Mouse (Mus musculus): ENCODE measurements around the gene Ftl1.

Gene Ftl1

GRCm38 (mm10) chr7:45451344-45451982 lies 8.2 kb downstream of the Ftl1 start:
- DNase-seq (ENCODE audit: low spot score): peak; percentile 91

GRCm38 (mm10) chr7:45449974-45450373 lies 9.7 kb downstream of the Ftl1 start:
- no peak for DNase-seq (ENCODE audit: low spot score)

DNA sequence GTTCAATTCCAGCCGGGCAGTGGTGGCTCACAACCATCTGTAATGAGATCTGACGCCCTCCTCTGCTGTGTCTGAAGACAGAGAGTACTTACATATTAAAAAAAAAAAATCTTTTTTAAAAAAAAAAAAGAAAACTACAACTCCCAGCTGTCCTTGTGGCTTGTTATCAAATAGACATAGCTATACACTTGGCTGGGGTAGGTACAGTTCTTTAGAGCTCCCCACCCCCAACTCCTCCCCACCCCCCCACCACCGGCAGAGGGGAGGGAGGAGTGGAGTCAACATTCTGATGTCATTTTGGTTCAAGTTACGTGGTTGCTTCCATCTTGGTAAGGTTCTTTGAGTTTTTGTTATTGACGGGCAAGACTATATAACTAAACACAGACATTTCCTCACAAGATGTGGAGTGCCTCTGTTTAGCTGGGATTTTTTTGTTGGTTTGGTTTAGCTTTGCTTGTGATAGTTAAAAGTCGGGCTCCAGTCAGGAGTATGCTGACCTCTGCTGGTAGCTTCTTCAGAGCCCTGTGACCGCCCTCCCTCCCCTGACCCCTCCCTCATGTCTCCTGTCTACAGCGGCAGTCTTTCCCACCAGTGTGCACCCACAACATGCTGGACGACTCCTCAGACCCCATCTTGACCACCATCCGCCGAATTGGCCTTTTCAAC lies 12.2 kb downstream of the Ftl1 start:
- DNase-seq (ENCODE audit: low spot score): no peak

DNA sequence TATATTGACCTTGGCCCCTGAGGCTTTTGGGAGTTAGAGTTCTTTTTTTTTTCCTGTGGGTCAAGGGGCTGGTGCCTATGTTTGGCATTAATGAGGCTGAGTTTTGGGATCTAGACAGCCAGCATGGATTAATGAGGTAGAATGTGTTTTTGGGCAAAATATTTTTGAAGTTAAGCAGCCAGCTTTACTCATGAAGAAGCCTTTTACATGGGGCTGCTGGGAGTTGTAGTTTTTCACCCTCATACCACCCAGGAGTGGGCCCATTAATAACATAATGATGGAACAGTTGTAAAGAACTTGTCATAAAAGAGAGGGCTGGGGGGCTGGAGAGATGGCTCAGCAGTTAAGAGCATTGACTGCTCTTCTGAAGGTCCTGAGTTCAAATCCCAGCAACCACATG lies 13.1 kb downstream of the Ftl1 start:
- DNase-seq (ENCODE audit: low spot score): no peak

- no peak for DNase-seq (ENCODE audit: low spot score)
These were observed 15.9 kb downstream of the Ftl1 start for GRCm38 (mm10) chr7:45443526-45444420.

GRCm38 (mm10) chr7:45437521-45438276 lies 22.0 kb downstream of the Ftl1 start, which contains the start of gene Ruvbl2:
Ruvbl2 (minus strand) TSS chr7:45438096.
- DNase-seq (ENCODE audit: low spot score): no peak

GRCm38 (mm10) chr7:45437046-45437445 lies 22.6 kb downstream of the Ftl1 start:
- DNase-seq (ENCODE audit: low spot score): no peak

- DNase-seq (ENCODE audit: low spot score): no peak
These were observed 23.2 kb downstream of the Ftl1 start for GRCm38 (mm10) chr7:45436444-45436843.

GRCm38 (mm10) chr7:45435038-45435437 lies 24.6 kb downstream of the Ftl1 start:
- DNase-seq (ENCODE audit: low spot score): no peak

GRCm38 (mm10) chr7:45434203-45435015 lies 25.3 kb downstream of the Ftl1 start, which contains the start of gene Gys1:
Gys1 (plus strand) TSS chr7:45434844.
- peak; percentile 100 for DNase-seq (ENCODE audit: low spot score)

GRCm38 (mm10) chr7:45433835-45434202 lies 25.9 kb downstream of the Ftl1 start:
- no peak for DNase-seq (ENCODE audit: low spot score)

DNA sequence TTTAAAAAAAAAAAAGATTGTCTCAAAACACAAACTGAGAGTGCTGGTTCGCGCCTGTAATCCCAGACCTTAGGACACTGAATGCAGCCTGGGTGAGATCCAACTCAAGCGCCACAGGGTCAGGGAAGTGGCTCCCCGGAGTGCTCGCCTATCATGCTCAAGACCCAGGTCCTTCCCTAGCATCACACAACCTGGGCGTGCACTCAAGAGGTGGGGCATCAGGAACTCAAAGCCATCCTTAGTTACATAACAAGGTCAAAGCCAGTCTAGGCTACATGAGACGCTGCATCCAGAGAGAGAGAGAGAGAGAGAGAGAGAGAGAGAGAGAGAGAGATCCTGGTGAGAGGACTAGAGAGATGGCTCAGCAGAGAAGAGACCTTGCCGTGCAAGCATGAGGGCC lies 33.1 kb downstream of the Ftl1 start:
- no peak for DNase-seq (ENCODE audit: low spot score)

GRCm38 (mm10) chr7:45421194-45421593 lies 38.5 kb downstream of the Ftl1 start:
- no peak for DNase-seq (ENCODE audit: low spot score)

- DNase-seq (ENCODE audit: low spot score): no peak
These were observed 39.1 kb downstream of the Ftl1 start, which contains the start of gene Lhb for GRCm38 (mm10) chr7:45420615-45420919. Lhb (plus strand) TSS chr7:45420820.

GRCm38 (mm10) chr7:45419859-45420614 lies 39.6 kb downstream of the Ftl1 start:
- no peak for DNase-seq (ENCODE audit: low spot score)

- no peak for DNase-seq (ENCODE audit: low spot score)
These were observed 41.7 kb downstream of the Ftl1 start for GRCm38 (mm10) chr7:45417962-45418492.

DNA sequence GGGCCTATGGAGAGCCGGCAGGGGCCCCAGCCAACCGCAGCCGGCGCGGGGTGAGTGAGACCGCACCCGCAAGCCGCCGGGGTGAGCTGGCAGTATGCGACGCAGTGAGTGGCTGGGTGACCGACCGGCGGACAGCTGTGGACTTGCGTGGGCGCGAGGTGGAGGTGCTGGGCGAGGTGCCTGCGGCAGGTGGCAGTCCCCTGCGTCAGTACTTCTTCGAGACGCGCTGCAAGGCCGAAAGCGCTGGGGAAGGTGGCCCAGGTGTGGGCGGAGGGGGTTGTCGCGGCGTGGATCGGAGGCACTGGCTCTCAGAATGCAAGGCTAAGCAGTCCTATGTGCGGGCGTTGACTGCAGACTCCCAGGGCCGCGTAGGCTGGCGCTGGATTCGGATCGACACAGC lies 44.0 kb downstream of the Ftl1 start:
- DNase-seq (ENCODE audit: low spot score): no peak

GRCm38 (mm10) chr7:45414740-45415224 lies 44.9 kb downstream of the Ftl1 start:
- DNase-seq (ENCODE audit: low spot score): no peak

GRCm38 (mm10) chr7:45413864-45414739 lies 45.6 kb downstream of the Ftl1 start:
- DNase-seq (ENCODE audit: low spot score): no peak
